Mouse (Mus musculus) splenic B cell, adult 2 months (primary cell): ENCODE data around the gene Axin1.
"Not testable (repeated sequence)": the region's sequence is repeated elsewhere in the genome, so short reads cannot be mapped to it uniquely, and the experiment has no call there.

Source experiments
- DNase-seq: peaks from one replicate; pipeline ENCODE4 v3.0.0-alpha.2; 2011; ENCODE audit warnings: low read depth, low spot score
- H3K27me3 ChIP-seq: 2 replicates; pipeline ENCODE4 v1.6.1; 2012; ENCODE audit warnings: mild to moderate bottlenecking, low read length, moderate library complexity, mixed read lengths; ENCODE audit not compliant: control insufficient read depth, poor library complexity, insufficient read depth, severe bottlenecking
- H3K36me3 ChIP-seq: 2 replicates; pipeline ENCODE4 v1.6.1; 2012; ENCODE audit warnings: mild to moderate bottlenecking, low read length, moderate library complexity, mixed read lengths; ENCODE audit not compliant: control insufficient read depth, poor library complexity, insufficient read depth, severe bottlenecking

Gene Axin1

GRCm38 (mm10) chr17:26138239-26138836 lies at the start of gene Axin1:
TSS of gene Axin1 (plus strand) at chr17:26138688.
- H3K36me3 ChIP-seq, result no peaks in the 10 kb centered on the region
- DNase-seq, result peak; percentile 96
- no peaks in the 10 kb centered on the region for H3K27me3 ChIP-seq

- H3K27me3 ChIP-seq, result no peaks in the 10 kb centered on the region
- peak; percentile 91 for DNase-seq
- H3K36me3 ChIP-seq, result no peaks in the 10 kb centered on the region
These were observed 48.4 kb upstream of the Axin1 start, which contains the start of gene Decr2 for GRCm38 (mm10) chr17:26089905-26090632. TSS of gene Decr2 (minus strand) at chr17:26090337.

- H3K36me3 ChIP-seq, result no peaks in the 10 kb centered on the region
- no peak for DNase-seq
- H3K27me3 ChIP-seq, result no peaks in the 10 kb centered on the region
These were observed 43.9 kb upstream of the Axin1 start for GRCm38 (mm10) chr17:26094531-26095110.

- DNase-seq, result peak; percentile 48
- no peaks in the 10 kb centered on the region for H3K27me3 ChIP-seq
These were observed 43.3 kb upstream of the Axin1 start, which contains the start of gene Nme4 for GRCm38 (mm10) chr17:26095121-26095740. TSS of gene Nme4 (minus strand) at chr17:26095602.

GRCm38 (mm10) chr17:26098461-26098860 lies 40.0 kb upstream of the Axin1 start:
- no peak for DNase-seq
- H3K27me3 ChIP-seq, result no peaks in the 10 kb centered on the region
- no peaks in the 10 kb centered on the region for H3K36me3 ChIP-seq

More at GRCm38 (mm10) chr17:26095121-26095740, 43.3 kb upstream of the Axin1 start, which contains the start of gene Nme4:
- no peaks in the 10 kb centered on the region for H3K36me3 ChIP-seq

- H3K27me3 ChIP-seq, H3K36me3 ChIP-seq: not testable (repeated sequence)
- peak; percentile 57 for DNase-seq
These were observed 39.2 kb upstream of the Axin1 start for GRCm38 (mm10) chr17:26099316-26099715.

GRCm38 (mm10) chr17:26100166-26100565 lies 38.3 kb upstream of the Axin1 start:
- no peaks in the 10 kb centered on the region for H3K36me3 ChIP-seq
- H3K27me3 ChIP-seq, result no peaks in the 10 kb centered on the region
- DNase-seq, result no peak

- no peak for DNase-seq
- Histone ChIP-seq H3K27me3 (no peaks in the 10 kb centered on the region), H3K36me3 (no peaks in the 10 kb centered on the region)
These were observed 37.0 kb upstream of the Axin1 start for GRCm38 (mm10) chr17:26101478-26101877.

- no peak for DNase-seq
- Histone ChIP-seq H3K27me3 (no peaks in the 10 kb centered on the region), H3K36me3 (no peaks in the 10 kb centered on the region)
These were observed 32.9 kb upstream of the Axin1 start for GRCm38 (mm10) chr17:26105619-26106018.

GRCm38 (mm10) chr17:26110156-26110555 lies 28.3 kb upstream of the Axin1 start:
- Histone ChIP-seq H3K36me3 (no peaks in the 10 kb centered on the region), H3K27me3 (no peaks in the 10 kb centered on the region)
- no peak for DNase-seq

- no peak for DNase-seq
- no peaks in the 10 kb centered on the region for H3K36me3 ChIP-seq
- H3K27me3 ChIP-seq, result no peaks in the 10 kb centered on the region
These were observed 27.5 kb upstream of the Axin1 start for GRCm38 (mm10) chr17:26111024-26111423.

GRCm38 (mm10) chr17:26111722-26112121 lies 26.8 kb upstream of the Axin1 start:
- Histone ChIP-seq H3K36me3 (no peaks in the 10 kb centered on the region), H3K27me3 (no peaks in the 10 kb centered on the region)
- no peak for DNase-seq

GRCm38 (mm10) chr17:26112751-26113150 lies 25.7 kb upstream of the Axin1 start:
- no peaks in the 10 kb centered on the region for H3K27me3 ChIP-seq
- no peaks in the 10 kb centered on the region for H3K36me3 ChIP-seq
- DNase-seq, result peak; percentile 50

GRCm38 (mm10) chr17:26113181-26113948 lies 25.1 kb upstream of the Axin1 start, which contains the start of gene Tmem8:
TSS of gene Tmem8 (plus strand) at chr17:26113299.
- DNase-seq, result peak; percentile 84
- H3K36me3 ChIP-seq, result no peaks in the 10 kb centered on the region
- no peaks in the 10 kb centered on the region for H3K27me3 ChIP-seq
